Mouse (Mus musculus) heart, embryonic 14.5 days (tissue): ENCODE measurements at regions not wholly inside any gene's neighbourhood (a gene's known extent, or its start where the extent isn't known, plus 50 kb on each side); places are given as distances from the start of the nearest gene placed in this dataset.

ENCODE experiments used
- ATAC-seq: fragments of 200-750 bp; cut with Nextera tagmentation; 2 replicates; pipeline ENCODE4 v1.8.0; 2017; ENCODE audit warnings: low read depth, moderate TSS enrichment; ENCODE audit not compliant: insufficient number of reproducible peaks, insufficient read depth, low FRiP score
- H3K27ac ChIP-seq, 2 experiments: fragments of 200-500 bp in 1 of 2; fragments of 300-500 bp in 1 of 2; sonication (generic) in 1 of 2; replicated peaks in 1 of 2; 2 replicates each; pipeline ENCODE4 v1.5.1; 2012 to 2014; ENCODE audit warnings: low read depth in 2 of 2, low read length in 2 of 2, control low read depth in 1 of 2, mild to moderate bottlenecking in 1 of 2, mixed read lengths in 1 of 2; ENCODE audit not compliant: control insufficient read depth in 1 of 2, insufficient read depth in 1 of 2
- H3K27me3 ChIP-seq: fragments of 300-500 bp; sonication (generic); 2 replicates; pipeline ENCODE4 v1.6.1; 2014; ENCODE audit warnings: mild to moderate bottlenecking, low read length, control low read depth; ENCODE audit not compliant: control insufficient read depth, insufficient read depth
- H3K36me3 ChIP-seq: fragments of 300-500 bp; sonication (generic); 2 replicates; pipeline ENCODE4 v1.6.1; 2014; ENCODE audit warnings: mild to moderate bottlenecking, control low read depth, low read length, mixed read lengths; ENCODE audit not compliant: control insufficient read depth, insufficient read depth
- H3K4me1 ChIP-seq, 2 experiments: fragments of 200-500 bp in 1 of 2; fragments of 300-500 bp in 1 of 2; sonication (generic) in 1 of 2; 2 replicates each; pipeline ENCODE4 v1.6.1; 2012 to 2014; ENCODE audit warnings: low read length in 2 of 2, control low read depth in 1 of 2, mixed read lengths in 1 of 2; ENCODE audit not compliant: control insufficient read depth in 2 of 2, insufficient read depth in 2 of 2
- H3K4me2 ChIP-seq: fragments of 300-500 bp; sonication (generic); 2 replicates; pipeline ENCODE4 v1.6.1; 2014; ENCODE audit warnings: mild to moderate bottlenecking, low read length
- H3K4me3 ChIP-seq, 2 experiments: fragments of 200-500 bp in 1 of 2; fragments of 300-500 bp in 1 of 2; sonication (generic) in 1 of 2; 2 replicates each; pipeline ENCODE4 v1.5.1; 2012 to 2014; ENCODE audit warnings: low read length in 2 of 2, mild to moderate bottlenecking in 2 of 2, control low read depth in 1 of 2, low read depth in 1 of 2, moderate library complexity in 1 of 2; ENCODE audit not compliant: control insufficient read depth in 1 of 2, insufficient read depth in 1 of 2
- H3K9ac ChIP-seq: fragments of 300-500 bp; sonication (generic); 2 replicates; pipeline ENCODE4 v1.6.1; 2014; ENCODE audit warnings: mild to moderate bottlenecking, low read length
- H3K9me3 ChIP-seq: fragments of 300-500 bp; sonication (generic); 2 replicates; pipeline ENCODE4 v1.6.1; 2016; ENCODE audit warnings: low read length, control low read depth; ENCODE audit not compliant: control insufficient read depth
- WGBS: fragments of 180-500 bp; shearing (Covaris S2); extraction: QIAGEN DNeasy Blood & Tissue Kit; methylation state at CpG from one replicate; pipeline ENCODE4 v1.1.7; 2014; 5-methylcytosine and 5-hydroxymethylcytosine counted together

GRCm38 (mm10) chr1:149338158-149338557, 622.9 kb downstream of the Pla2g4a start:
- Histone ChIP-seq H3K9me3 (no peaks in the 10 kb centered on the region), H3K9ac (no peak overlapping the region), H3K27ac (no peak overlapping the region), H3K27me3 (no peaks in the 10 kb centered on the region), H3K4me2 (no peak overlapping the region), H3K4me3 (no peak overlapping the region), H3K36me3 (no peaks in the 10 kb centered on the region), H3K4me1 (no peaks in the 10 kb centered on the region)
- ATAC-seq = no peak
- WGBS = 82% methylated on average over 5 of the region's 5 CpGs

DNA sequence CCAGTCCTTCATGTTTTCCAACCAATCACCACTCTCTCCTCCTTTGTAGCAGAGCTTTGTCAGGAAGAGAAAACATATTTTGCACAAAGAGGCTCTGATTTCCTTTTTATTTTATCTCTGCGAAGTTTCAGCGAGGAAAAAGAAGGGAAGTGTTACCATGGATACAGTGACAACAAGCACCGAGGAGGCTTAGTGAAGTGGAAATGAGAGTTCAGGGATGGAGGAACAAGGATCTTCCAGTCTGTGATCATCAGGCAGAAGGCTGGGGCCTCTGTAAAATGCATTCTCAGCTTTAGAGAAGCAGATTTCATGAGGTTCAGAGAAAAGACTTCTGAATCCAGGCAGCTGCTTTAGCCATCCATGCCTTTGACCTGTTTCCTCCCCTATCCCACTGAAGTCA, 628.9 kb downstream of the Pla2g4a start:
- ATAC-seq = no peak
- H3K4me1 ChIP-seq = no peaks in the 10 kb centered on the region
- H3K27me3 ChIP-seq = no peaks in the 10 kb centered on the region
- no peak overlapping the region for H3K4me2 ChIP-seq
- no peaks in the 10 kb centered on the region for H3K36me3 ChIP-seq
- no peak overlapping the region for H3K4me3 ChIP-seq
- no peak overlapping the region for H3K27ac ChIP-seq
- H3K9ac ChIP-seq = no peak overlapping the region
- H3K9me3 ChIP-seq = no peaks in the 10 kb centered on the region
- WGBS = 25% methylated on average over 3 of the region's 3 CpGs

DNA sequence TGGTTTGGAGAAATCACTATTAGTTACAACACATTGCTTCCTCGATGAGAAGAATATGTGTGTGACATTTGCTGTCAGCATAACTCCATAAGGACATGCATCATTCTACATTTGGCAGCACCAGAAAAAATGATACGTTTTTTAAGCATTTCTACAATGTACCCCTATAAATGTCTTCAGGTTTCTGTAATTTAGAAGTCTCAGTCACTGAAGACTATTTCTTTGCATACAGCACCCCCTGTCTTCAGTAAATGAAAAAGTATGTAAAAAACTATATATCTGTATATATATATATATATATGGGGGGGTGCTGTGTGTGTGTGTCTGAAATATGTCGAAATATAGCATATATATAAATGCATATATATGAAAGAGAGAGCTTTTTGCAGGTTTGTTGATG, 633.9 kb downstream of the Pla2g4a start:
- Histone ChIP-seq H3K27me3 (no peaks in the 10 kb centered on the region), H3K36me3 (no peaks in the 10 kb centered on the region), H3K4me3 (no peak overlapping the region), H3K4me2 (no peak overlapping the region), H3K27ac (no peak overlapping the region), H3K9me3 (no peaks in the 10 kb centered on the region), H3K4me1 (no peaks in the 10 kb centered on the region), H3K9ac (no peak overlapping the region)
- no peak for ATAC-seq
- WGBS = 57% methylated on average over 3 of the region's 3 CpGs

- 50% methylated on average over 1 of the region's 1 CpGs for WGBS
- H3K9me3 ChIP-seq = no peaks in the 10 kb centered on the region
- H3K4me1 ChIP-seq = no peaks in the 10 kb centered on the region
- H3K27me3 ChIP-seq = no peaks in the 10 kb centered on the region
- no peak overlapping the region for H3K9ac ChIP-seq
- H3K4me3 ChIP-seq = no peak overlapping the region
- ATAC-seq = no peak
- no peaks in the 10 kb centered on the region for H3K36me3 ChIP-seq
- no peak overlapping the region for H3K4me2 ChIP-seq
- H3K27ac ChIP-seq = no peak overlapping the region
Measured at GRCm38 (mm10) chr1:149323095-149323494, 638.0 kb downstream of the Pla2g4a start.

- H3K9ac ChIP-seq = no peak overlapping the region
- H3K36me3 ChIP-seq = no peaks in the 10 kb centered on the region
- WGBS = 88% methylated on average over 1 of the region's 1 CpGs
- no peaks in the 10 kb centered on the region for H3K9me3 ChIP-seq
- H3K4me3 ChIP-seq = no peak overlapping the region
- H3K27me3 ChIP-seq = no peaks in the 10 kb centered on the region
- H3K27ac ChIP-seq = no peak overlapping the region
- no peak overlapping the region for H3K4me2 ChIP-seq
- no peak for ATAC-seq
- H3K4me1 ChIP-seq = no peaks in the 10 kb centered on the region
Measured at GRCm38 (mm10) chr1:149289725-149290124, 671.4 kb downstream of the Pla2g4a start.

- ATAC-seq = no peak
- H3K27me3 ChIP-seq = no peaks in the 10 kb centered on the region
- H3K36me3 ChIP-seq = no peaks in the 10 kb centered on the region
- no peaks in the 10 kb centered on the region for H3K9me3 ChIP-seq
- no peaks in the 10 kb centered on the region for H3K4me1 ChIP-seq
- H3K9ac ChIP-seq = no peak overlapping the region
- WGBS = 82% methylated on average over 1 of the region's 1 CpGs
- no peak overlapping the region for H3K4me3 ChIP-seq
- no peak overlapping the region for H3K27ac ChIP-seq
- no peak overlapping the region for H3K4me2 ChIP-seq
Measured at GRCm38 (mm10) chr1:149274932-149275331, 686.2 kb downstream of the Pla2g4a start.

GRCm38 (mm10) chr1:149256866-149257265, 704.2 kb downstream of the Pla2g4a start:
- no peak overlapping the region for H3K4me3 ChIP-seq
- ATAC-seq = no peak
- H3K9ac ChIP-seq = no peak overlapping the region
- no peak overlapping the region for H3K27ac ChIP-seq
- H3K9me3 ChIP-seq = no peaks in the 10 kb centered on the region
- no peaks in the 10 kb centered on the region for H3K36me3 ChIP-seq
- no peaks in the 10 kb centered on the region for H3K4me1 ChIP-seq
- H3K27me3 ChIP-seq = no peaks in the 10 kb centered on the region
- WGBS = 76% methylated on average over 3 of the region's 3 CpGs
- H3K4me2 ChIP-seq = no peak overlapping the region

DNA sequence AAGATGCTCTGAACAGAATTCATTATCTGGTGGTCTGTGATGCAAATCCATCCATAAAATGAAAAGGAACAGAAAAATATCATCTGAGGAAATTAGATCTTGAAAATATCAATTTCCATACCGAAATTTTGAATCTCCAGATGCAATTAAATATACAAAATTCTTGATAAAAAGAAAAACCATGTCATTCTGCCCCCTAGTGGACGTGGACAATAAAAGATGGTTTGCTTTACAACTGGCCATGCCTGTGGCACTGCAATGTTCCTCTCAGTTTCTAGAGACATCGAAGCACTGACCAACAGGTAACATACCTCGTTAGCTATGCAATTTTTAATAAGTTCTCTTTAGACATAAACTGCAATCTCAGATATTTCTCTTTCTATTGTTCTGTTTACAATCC, 706.9 kb downstream of the Pla2g4a start:
- Histone ChIP-seq H3K4me1 (no peaks in the 10 kb centered on the region), H3K4me2 (no peak overlapping the region), H3K27ac (no peak overlapping the region), H3K9ac (no peak overlapping the region), H3K36me3 (no peaks in the 10 kb centered on the region), H3K27me3 (no peaks in the 10 kb centered on the region), H3K4me3 (no peak overlapping the region), H3K9me3 (no peaks in the 10 kb centered on the region)
- no peak for ATAC-seq
- 41% methylated on average over 4 of the region's 4 CpGs for WGBS
